Mouse (Mus musculus): ENCODE results near the gene Snap25.

Snap25 gene

DNA sequence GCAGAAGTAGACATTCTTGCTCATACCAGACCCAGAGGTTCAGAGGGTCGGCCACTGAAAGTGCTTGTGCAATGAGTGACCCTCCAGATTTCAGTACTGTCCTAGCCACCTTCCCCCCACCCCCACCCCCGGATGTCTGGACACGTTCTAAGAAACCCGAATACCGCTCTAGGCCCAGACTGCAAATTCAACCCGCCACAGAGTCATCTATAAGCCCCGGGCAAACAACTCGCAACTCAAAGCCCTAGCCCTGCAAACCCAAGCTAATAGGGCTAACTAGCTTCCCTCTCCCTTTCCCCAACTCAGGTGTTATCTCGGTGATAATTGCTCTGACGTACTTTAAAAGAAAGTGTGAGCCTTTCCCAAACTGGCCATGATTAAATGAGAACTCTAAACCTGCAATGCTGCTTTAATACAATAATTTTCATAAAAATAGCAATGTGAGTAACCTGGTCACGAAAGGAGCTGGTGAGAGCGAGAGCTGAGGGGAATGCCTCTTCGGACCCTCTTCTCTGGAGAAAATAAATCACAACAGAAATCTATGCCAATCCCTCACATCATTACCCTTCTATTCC is 725 bp upstream of the Snap25 start:
- no peak for DNase-seq (ENCODE audit: low spot score in 2 of 2)

DNA sequence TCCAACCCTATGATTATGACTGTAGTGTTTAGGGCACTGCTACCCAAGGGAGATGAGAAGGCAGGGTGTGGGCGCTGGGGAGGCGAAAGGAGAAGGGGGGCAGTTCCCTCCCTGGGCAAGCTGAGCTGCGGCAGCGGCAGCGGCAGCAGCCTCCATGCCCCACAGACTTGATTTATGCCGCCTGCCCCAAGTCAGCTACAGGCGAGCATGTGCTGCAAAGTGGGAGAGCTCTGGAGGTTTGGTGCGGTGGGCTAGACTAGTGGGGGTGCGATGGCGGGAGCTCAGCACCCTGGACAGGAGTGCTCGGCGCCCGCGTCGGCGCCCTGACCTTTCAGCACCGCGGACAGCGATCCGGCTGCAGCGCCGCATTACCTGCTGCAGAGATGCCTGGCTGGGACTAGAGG is 757 bp downstream of the Snap25 start:
- DNase-seq (ENCODE audit: low spot score in 2 of 2) = peak; percentile 65 to 81

DNA sequence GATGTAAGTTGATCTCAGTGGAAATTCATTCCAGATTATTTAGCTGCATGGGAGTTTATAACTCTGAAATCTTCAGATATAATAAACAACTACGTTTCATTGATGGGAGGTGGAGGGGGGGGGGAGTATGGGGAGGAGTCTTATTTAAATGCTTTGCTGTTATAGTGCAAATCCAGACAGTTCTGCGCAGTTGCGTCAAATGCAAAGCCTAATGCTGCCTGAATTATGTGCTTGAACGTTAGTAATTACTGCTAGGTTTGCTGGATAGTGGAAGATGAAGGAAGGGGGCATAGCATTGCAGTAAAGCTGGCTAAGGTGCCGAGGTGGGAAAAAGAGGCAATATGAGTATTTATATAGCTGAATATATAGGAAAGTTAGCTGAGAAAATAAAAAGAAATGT is 2.3 kb downstream of the Snap25 start:
- DNase-seq (ENCODE audit: low spot score in 2 of 2) = no peak

DNA sequence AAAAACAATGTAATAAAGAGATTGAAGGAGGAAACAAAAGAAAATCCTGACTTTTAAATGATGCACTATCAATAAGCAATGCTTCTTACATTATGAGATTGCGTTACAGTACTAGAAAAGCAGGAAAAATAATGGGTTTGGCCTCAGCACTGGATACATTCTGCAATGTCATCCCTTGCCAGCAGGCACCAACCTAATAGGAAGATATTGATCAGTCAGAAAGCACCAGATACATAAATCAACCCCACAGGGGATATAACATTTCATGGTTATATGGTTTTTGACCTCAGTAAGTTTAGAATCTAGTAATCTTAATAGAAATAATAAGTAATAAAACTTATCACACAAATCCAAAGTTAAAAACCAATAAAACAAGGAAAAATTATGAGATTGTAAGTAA is 3.1 kb downstream of the Snap25 start:
- DNase-seq (ENCODE audit: low spot score in 2 of 2) = no peak

DNA sequence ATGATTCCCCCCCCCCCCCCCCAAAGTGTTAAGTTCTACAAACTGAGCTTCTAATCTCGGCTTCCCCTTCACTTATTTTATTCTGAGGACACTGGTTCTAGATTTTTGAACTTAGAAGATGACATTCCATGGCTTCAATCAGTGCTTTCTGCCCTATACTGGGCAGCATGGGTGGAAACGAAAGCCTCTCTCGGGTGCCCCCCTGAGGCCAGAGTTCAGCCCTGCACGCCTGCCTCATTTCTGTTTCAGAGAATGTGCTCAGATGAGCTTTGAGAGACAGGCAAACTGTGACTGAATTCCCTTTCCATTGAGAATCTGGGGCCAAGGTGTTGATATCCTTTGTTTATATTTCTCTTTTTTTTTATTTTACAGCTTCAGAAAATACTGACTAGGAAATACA is 7.0 kb downstream of the Snap25 start:
- peak; percentile 59 to 72 for DNase-seq (ENCODE audit: low spot score in 2 of 2)

DNA sequence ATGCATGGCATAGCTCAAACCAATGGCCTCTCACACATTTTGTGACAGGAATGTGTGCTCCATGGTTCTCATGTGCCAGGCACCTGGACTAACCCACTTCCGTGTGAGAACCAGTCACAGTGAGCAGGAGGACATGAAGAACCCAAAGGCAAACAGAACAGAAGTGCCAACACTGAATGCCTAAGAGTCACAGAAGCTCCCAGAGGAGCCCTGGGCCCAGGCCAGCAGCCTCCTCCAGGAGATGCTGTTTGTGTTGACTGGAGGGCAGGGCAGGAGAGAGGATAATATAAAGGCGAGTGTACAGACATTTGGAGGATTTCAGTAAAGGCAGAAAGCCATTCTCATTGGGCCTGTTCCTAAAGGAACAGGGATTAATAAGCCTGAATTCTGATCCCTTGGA is 25.0 kb downstream of the Snap25 start:
- DNase-seq (ENCODE audit: low spot score in 2 of 2) = no peak

DNA sequence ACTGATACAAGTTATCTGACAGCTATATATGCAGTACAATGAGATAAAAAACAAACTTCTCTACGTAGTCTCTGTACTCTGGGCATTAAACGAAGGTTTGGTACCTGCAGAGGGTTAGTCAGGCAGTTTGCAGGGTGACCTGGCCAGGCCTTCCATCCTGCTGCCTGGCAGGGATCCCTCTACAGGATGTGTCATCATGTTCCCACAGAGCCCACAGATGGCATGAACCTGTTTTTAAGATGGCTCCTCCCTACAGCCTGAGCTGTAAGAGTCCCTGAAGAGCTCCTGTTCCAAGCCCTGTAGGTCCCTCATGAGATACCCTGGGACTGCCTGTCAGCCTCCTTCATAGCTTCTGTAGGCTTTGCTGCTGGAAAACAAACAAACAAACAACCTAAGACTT is 29.0 kb downstream of the Snap25 start:
- no peak for DNase-seq (ENCODE audit: low spot score in 2 of 2)

DNA sequence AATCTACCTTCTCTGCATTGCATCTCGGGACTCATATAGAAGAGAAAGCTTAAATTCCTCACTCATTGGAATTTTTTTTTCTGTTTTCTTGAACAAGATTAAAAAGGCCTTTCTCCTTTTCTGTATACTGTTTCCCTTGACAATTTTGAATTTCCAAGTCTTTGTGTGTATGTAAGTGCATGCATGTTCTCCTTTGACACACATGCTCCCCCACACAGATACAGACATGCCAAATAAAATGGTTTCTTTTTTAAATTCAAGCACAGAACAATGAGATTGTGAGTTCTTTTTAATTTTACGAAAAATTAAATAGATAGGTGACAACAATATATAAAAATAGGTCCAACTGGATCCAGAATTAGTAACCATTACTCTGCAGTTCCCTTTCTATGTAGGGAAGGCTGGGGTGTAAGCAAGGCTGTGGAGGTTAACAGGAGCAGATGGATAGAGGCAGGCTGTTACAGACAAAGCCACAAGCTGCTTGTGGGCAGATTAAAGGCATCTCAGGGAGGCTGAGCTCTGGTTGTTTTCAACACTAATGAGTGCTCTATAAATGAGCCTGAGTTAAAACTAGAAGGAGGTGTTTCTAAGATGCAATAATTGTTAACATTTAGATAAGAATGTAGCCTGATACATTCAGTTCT is 31.6 kb downstream of the Snap25 start:
- no peak for DNase-seq (ENCODE audit: low spot score in 2 of 2)

DNA sequence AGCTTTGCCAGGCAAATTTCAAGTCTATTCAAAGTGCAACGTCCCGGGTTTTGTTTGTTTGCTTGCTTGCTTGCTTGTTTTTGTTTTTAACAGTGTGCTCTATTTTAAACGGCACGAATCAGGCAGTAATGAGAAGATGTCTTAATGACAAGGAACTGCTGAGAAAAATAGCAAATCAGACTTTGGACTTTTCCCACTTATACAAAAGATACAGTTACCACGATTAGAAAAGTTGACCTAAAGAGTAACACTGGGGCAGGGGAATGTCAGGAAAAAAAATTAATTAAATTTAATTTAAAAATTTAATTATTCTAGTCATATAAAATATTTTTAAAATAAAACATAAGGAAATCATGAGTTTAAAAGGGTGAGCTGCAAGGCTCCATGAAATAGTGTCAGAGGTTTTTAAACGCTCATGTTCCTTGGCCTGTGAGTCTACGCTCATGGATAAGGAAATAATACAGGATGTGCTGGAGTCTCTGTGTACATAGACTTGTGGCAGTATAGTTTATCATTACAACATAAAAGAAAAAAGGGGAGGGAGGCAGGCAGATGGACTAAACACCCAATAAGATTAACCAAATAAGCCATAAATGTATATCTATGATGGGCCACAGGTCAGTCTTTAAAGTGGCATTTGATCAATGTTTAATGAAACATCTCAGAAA is 32.2 kb downstream of the Snap25 start:
- no peak for DNase-seq (ENCODE audit: low spot score in 2 of 2)

DNA sequence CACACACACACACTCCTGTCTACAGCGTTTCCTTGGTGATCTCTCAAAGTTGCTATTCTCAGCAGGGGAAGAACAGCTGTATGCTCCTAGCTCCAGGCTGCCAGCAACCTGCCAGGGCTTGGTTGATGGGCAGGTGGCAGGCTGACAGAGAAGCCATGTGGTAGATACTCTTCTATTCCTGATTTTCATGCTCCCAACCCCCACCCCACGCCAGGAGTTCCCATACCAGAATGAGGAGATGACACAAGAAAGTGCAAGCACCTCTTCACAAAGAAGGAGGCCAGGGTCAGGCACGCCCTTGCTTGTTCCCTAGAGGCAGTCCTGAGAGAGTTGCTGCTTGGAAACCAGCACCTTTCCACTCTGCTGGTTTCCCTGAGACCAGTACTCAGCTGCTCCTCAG is 40.4 kb downstream of the Snap25 start:
- no peak for DNase-seq (ENCODE audit: low spot score in 2 of 2)

DNA sequence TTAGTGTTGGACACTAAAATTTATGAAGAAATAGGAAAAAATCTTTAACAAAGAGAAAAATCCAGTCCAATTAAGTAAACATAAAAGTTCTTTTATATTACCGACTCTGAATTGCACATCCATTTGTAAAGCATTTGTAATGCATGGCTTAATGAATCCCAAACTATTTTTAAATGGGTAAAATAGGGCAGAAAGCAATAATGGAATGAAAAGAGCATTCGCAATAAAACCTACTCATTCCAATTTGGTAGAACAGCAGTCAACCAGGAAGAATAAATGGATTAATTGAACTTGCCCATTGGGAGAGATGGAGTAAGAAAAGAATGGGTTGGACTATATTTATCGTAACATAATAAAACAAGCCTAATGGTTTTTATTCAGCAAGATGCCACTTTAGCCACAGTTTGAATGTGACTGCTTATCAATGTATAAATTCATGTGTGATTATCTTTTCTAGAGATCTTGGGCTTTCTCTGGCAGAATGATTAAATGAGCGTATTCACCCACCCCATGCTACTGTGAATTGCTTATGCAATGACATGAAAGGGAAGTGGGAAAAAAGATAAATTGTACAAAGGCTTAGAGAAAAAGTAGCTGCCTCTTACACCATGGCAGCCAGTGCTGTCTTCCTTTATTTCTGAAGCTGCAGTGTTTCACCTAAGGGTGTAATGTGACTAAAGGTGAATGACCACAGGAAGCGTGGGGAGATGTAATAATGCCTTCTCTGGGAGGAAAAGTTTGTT is 45.7 kb downstream of the Snap25 start:
- no peak for DNase-seq (ENCODE audit: low spot score in 2 of 2)

DNA sequence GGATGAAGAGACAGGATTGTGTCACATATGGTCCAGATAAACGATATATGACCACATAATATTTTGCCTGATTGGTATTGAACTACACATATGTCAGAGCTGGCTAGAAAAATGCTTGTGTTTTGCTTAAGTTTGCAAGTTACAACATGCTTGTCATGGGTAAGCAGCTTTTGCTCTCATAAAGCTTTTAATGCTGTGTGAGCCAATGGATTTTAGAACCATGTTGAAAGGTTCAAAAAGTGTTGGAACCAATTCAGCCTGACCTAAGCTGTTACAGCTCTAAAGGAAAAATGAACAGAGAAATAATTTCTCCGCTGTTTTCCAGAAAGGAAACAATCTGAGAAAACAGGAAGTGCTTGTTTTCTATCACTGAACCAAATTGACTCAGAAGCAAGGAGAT is 64.9 kb downstream of the Snap25 start:
- DNase-seq (ENCODE audit: low spot score in 2 of 2) = no peak

DNA sequence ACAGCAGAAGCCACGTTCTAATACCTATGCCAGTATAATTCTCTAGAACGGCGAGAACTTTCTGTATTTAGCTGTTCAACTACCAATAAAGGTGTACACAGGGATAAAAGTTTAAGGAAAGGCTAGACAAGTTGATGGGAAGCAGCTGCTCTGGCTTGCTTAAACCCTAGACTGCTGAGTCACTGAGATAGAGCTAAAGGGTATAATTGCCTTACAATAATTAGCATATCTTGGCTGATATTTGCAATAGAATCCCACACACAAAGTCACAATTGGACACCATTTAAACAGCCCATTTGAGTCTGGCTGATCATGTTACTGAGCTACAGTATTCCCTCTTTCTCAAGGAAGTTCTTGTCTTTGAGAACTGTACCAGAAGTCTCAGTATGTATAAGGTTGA is 65.4 kb downstream of the Snap25 start:
- no peak for DNase-seq (ENCODE audit: low spot score in 2 of 2)

DNA sequence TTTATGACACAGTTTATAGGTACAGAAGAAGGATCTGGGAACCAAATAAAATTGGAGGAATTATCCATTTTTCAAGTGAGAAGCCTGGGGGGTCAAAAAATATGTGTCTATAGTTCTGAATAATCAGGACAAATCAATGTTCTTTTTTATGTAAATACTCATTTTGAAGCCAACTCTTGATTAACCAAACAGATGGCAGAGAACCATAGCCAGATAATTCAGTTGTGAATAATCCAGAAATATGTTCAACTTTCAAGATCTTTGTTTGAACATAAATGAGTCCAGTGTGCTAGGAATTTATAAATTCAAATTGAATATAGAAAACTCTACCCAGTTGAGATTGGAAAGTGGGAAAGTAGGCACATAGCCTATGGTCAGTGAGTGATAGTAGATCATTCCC is 67.0 kb downstream of the Snap25 start:
- DNase-seq (ENCODE audit: low spot score in 2 of 2) = no peak

DNA sequence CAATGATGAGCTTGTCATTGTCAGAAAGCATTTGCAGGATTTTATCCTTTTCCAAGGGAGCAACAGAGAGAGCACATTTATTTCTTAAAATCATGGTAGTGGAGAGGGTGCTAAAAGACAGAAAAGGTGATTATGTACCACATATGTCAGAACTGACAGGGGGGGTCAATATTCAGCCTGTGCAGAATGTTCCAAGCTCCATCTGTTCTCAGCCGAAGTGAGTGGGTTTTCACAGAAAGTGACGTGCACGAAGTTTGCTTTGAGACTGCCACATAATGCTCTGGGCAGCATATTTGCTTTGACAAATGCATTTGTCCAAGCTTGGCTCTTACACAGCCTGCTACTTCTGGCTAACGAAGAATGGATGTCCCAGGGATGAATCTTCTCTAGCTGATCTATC is 71.1 kb downstream of the Snap25 start:
- DNase-seq (ENCODE audit: low spot score in 2 of 2) = no peak

DNA sequence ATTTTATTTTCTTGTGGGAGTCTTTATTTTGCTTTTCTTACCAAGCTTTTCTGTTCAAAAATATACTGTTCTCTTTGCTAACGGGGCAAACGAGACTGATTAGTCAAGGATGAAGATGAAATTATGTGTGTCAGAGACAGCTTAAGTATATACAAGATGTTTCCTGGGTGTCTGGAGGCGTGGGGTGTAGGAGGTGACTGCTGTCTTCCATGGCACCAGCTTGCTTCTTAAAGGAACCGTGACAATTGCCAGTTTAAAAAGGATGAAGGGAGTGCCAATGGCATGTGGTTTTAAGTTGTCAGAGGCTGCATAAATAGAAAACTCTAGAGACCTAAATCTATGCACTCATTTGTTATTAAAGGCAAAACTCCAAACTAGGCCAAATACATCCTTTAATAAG is 75.1 kb downstream of the Snap25 start:
- DNase-seq (ENCODE audit: low spot score in 2 of 2) = no peak

DNA sequence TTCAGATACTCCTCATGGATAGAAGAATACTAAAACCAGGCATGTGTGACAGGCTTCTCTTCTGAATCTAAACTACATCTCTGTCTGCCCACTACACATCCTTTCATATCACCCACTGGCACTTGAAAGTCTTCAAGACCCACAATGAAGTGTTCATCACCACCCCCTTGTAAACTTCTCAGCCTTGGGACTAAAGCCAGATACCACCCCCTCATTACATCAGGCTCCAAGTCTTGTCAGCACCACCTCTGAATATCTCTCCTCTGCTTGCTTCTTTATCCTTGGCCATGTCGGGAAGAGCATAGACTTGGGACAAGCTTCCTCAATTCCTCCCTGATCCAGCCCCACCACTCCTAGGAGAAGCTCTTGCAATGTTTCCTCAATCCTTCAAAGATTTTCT is 83.3 kb downstream of the Snap25 start:
- DNase-seq (ENCODE audit: low spot score in 2 of 2) = no peak

DNA sequence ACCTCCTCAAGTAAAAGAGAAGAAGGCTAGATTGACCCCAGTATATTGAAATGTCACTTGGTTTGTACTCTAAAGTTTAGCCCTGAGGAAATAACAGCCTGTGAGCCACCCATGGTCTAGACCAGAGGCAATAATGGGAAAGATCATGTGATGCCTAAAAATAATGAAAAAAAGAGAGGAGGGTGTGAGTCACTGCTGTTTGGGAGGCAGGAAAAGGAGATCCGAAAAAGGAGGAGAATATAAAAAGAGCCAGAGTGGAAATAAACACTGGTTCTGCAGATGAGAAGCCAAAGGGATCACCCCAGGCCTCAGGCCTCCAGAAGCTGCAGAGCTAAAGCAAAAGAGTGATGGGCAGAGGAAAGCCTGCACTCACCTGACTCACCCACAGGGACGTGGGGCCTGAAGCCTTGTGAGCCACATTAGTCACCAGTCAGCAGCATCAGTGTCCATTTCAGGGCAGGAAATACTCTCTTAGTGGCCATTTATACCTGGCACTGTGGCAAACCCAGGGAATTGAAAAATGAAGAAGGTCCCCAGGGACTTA is 85.7 kb downstream of the Snap25 start:
- no peak for DNase-seq (ENCODE audit: low spot score in 2 of 2)

DNA sequence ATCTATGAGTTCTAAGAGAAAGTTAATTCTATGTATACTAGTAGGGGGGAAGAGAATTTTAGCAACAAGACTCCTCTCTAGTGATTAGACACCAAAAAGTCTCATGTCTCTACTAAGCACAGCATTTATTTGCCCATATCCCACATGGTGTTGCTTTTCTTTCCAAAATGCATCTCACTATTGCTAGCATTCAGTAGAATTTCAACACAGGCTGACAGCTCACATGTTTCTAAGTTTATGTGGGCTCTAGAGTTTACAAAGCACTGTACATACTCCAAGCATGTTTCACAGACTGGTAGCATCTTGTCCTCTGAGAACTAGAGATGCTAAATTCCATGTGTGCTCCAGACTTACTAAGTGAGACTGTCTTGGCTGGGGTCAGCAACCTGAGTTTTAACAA is 87.8 kb downstream of the Snap25 start:
- DNase-seq (ENCODE audit: low spot score in 2 of 2) = no peak

DNA sequence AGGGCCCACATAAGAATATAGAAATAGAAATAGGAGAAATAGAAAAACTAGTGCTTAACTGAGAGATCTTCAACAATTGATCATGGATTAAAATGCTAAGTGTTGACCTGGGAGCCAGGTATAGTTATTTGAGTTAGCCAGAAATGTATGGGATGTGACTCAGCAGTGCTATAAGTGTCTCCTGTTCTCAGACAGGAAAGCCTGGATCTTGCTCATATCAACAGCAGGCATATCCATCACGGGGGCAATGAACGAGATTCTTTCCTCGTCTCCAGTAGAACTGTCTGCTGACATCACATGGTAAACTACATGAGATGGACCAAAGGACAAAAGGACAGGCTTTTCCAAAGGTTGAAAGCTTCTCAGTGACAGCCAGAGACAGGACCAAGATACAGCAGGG is 88.8 kb downstream of the Snap25 start:
- no peak for DNase-seq (ENCODE audit: low spot score in 2 of 2)

DNA sequence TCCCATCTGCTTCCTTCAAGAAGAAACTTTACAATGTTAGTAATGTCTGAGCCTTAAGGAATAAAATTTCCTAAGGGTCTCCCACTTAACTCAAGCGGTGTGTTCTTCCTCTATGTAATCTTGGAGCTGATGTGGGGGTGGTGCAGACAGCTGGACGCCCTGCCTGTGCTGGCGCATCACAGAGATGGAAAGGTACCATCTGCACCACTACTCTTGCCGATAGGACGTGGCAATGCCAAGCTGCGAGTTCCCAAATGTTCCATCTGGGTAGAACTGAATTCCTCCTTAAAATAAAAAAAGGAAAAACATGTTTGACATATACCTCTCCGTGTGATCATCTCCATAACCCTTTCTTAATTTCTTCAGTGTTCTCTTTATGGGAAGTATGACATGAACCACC is 89.9 kb downstream of the Snap25 start:
- no peak for DNase-seq (ENCODE audit: low spot score in 2 of 2)

DNA sequence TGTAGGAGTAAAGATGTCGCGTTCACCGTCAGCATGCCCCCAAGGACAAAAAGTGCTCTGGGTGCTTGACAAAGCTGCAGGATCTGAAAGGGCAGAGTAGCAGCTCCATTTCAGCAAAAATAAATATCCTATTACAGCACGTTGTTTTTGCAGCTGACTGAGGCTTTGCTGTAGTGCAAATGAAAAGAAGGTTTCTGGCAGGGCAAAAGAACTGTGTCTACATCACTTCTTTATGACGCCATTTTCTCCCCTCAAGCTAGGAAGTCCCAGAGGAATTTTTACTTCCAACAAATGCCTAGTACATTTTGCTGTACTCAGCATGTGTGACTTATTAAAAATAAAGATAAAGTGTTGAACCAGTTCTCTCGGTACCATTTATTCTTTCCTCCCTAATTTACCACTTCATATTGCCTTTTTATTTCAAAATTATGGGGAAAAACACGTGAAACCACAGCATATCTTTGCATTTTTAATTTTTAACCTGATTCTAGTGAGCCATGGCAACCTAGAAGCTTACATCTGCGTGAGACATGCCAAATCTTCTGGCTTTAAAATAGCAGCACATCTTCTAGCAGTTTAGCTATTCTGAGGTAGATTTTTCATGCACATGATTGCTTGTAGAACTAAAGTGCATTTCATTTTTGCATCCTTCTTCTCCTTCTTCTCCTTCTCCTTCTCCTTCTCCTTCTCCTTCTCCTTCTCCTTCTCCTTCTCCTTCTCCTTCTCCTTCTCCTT is 94.9 kb downstream of the Snap25 start:
- no peak for DNase-seq (ENCODE audit: low spot score in 2 of 2)

Data from urinary bladder, postnatal 36 days (tissue).